19 mouse cellular contexts compared by ENCODE assay signal in genomic region chr15:30550956-30551355, GRCm38 (mm10).
"Had no signal": no experiment of that assay in that cellular context is flagged by ENCODE, and none has a peak within 500 bp of the region (broad histone marks: within the 10 kb centered on the region; RNA-seq: fewer than 3 reads in every experiment).

No protein-coding gene starts in this region.

- H3K27ac ChIP-seq: intestine, embryonic 15.5 days; kidney, embryonic 15.5 days; left cerebral cortex, adult 2 months; liver, embryonic 13.5 days; neural tube, embryonic 13.5 days; stomach, embryonic 15.5 days had no signal

- H3K27me3 ChIP-seq: intestine, embryonic 15.5 days; kidney, embryonic 15.5 days; liver, embryonic 13.5 days; neural tube, embryonic 13.5 days; stomach, embryonic 15.5 days had no signal

- H3K4me3 ChIP-seq: intestine, embryonic 15.5 days; kidney, embryonic 15.5 days; left cerebral cortex, adult 2 months; liver, embryonic 13.5 days; neural tube, embryonic 13.5 days; stomach, embryonic 15.5 days had no signal

- DNase-seq: kidney, adult 11 months; kidney, adult 8-10 months; kidney, postnatal 14 days; layer of hippocampus, postnatal 36 days; liver, embryonic 13.5 days; lung, adult 2 months; lung, postnatal 14 days; lung, postnatal 4 days; midbrain, embryonic 14.5 days; right cerebral cortex, adult 18-20 months; right cerebral cortex, postnatal 14 days; right cerebral cortex, postnatal 4 days; thymus, postnatal 25 days had no signal

- H3K4me1 ChIP-seq: intestine, embryonic 15.5 days; kidney, embryonic 15.5 days; liver, embryonic 13.5 days; neural tube, embryonic 13.5 days; stomach, embryonic 15.5 days had no signal

- H3K36me3 ChIP-seq: intestine, embryonic 15.5 days; kidney, embryonic 15.5 days; liver, embryonic 13.5 days; neural tube, embryonic 13.5 days; stomach, embryonic 15.5 days had no signal

- H3K4me2 ChIP-seq: intestine, embryonic 15.5 days; kidney, embryonic 15.5 days; liver, embryonic 13.5 days; midbrain, embryonic 11.5 days; neural tube, embryonic 13.5 days; stomach, embryonic 15.5 days had no signal

- ATAC-seq: intestine, embryonic 15.5 days had no signal

- H3K9me3 ChIP-seq: intestine, embryonic 15.5 days; kidney, embryonic 15.5 days; liver, embryonic 13.5 days; neural tube, embryonic 13.5 days; stomach, embryonic 15.5 days had no signal

- H3K9ac ChIP-seq: intestine, embryonic 15.5 days; kidney, embryonic 15.5 days; liver, embryonic 13.5 days; neural tube, embryonic 13.5 days; stomach, embryonic 15.5 days had no signal
